In genomic region chr6:17922180-17922579, GRCm38 (mm10) we compare ENCODE assay signal across 23 mouse cellular contexts.
"Had no signal": no experiment of that assay in that cellular context is flagged by ENCODE, and none has a peak within 500 bp of the region (broad histone marks: within the 10 kb centered on the region; RNA-seq: fewer than 3 reads in every experiment).

No protein-coding gene starts in this region.

- H3K4me3 ChIP-seq: heart, embryonic 12.5 days; hindbrain, embryonic 10.5 days; hindbrain, embryonic 12.5 days; intestine, embryonic 15.5 days; left cerebral cortex, adult 2 months; limb, embryonic 10.5 days; limb, embryonic 12.5 days had no signal

- H3K27ac ChIP-seq: hindbrain, embryonic 10.5 days; hindbrain, embryonic 12.5 days; hindbrain, embryonic 14.5 days; intestine, embryonic 15.5 days; left cerebral cortex, adult 2 months; limb, embryonic 10.5 days; limb, embryonic 12.5 days had no signal

- H3K9ac ChIP-seq: forebrain, postnatal 0 days; heart, embryonic 12.5 days; hindbrain, embryonic 12.5 days; hindbrain, embryonic 14.5 days; intestine, embryonic 15.5 days; limb, embryonic 12.5 days had no signal

- ATAC-seq: forebrain, postnatal 0 days; hindbrain, embryonic 16.5 days; intestine, embryonic 15.5 days; intestine, postnatal 0 days had no signal

- DNase-seq: forebrain, postnatal 0 days; gastrocnemius, postnatal 14 days; gastrocnemius, postnatal 36 days; heart, adult 18-20 months; heart, postnatal 10 days; heart, postnatal 4 days; kidney, adult 18-20 months; kidney, adult 8-10 months; kidney, postnatal 10 days; kidney, postnatal 25 days; kidney, postnatal 4 days; layer of hippocampus, adult 9-11 months; liver had no signal

- H3K4me2 ChIP-seq: heart, embryonic 12.5 days; hindbrain, embryonic 12.5 days; hindbrain, embryonic 14.5 days; intestine, embryonic 15.5 days; limb, embryonic 12.5 days had no signal

- H3K36me3 ChIP-seq: intestine, embryonic 15.5 days; limb, embryonic 10.5 days had no signal

- H3K27me3 ChIP-seq: heart, embryonic 12.5 days; hindbrain, embryonic 12.5 days; intestine, embryonic 15.5 days; limb, embryonic 12.5 days had no signal

- H3K9me3 ChIP-seq: hindbrain, embryonic 10.5 days; hindbrain, embryonic 12.5 days; intestine, embryonic 15.5 days; limb, embryonic 10.5 days; limb, embryonic 12.5 days had no signal

- H3K4me1 ChIP-seq: hindbrain, embryonic 10.5 days; hindbrain, embryonic 12.5 days; intestine, embryonic 15.5 days had no signal
